Mouse (Mus musculus) E14TG2a.4 (cell line): Measurements from ENCODE around the gene Tmem115.

ENCODE experiments used
- CTCF ChIP-seq: conservative IDR thresholded peaks from 2 replicates; pipeline ENCODE4 v1.5.1; 2014; ENCODE audit warnings: low read length
- NANOG ChIP-seq: IDR thresholded peaks from 2 replicates; pipeline ENCODE4 v1.6.1; 2014; ENCODE audit warnings: borderline replicate concordance, low read length, mixed read lengths
- POU5F1 ChIP-seq: IDR thresholded peaks from 2 replicates; pipeline ENCODE4 v1.6.1; 2014; ENCODE audit warnings: low read length, borderline replicate concordance

- TF ChIP-seq CTCF (no peak), POU5F1 (no peak), NANOG (no peak)
These were observed 43.1 kb upstream of the Tmem115 start for GRCm38 (mm10) chr9:107490625-107491024.
